Mouse (Mus musculus): ENCODE results near the gene Zfp933. TPM values are rescaled to one million over a fixed set of nuclear protein-coding genes. Genes with fewer than 3 reads are reported as not detected.
"Not testable (repeated sequence)": the region's sequence is repeated elsewhere in the genome, so short reads cannot be mapped to it uniquely, and the experiment has no call there.

Zfp933 gene
- polyA plus RNA-seq, 1 experiment from 2014 or later = 4.4 TPM

DNA sequence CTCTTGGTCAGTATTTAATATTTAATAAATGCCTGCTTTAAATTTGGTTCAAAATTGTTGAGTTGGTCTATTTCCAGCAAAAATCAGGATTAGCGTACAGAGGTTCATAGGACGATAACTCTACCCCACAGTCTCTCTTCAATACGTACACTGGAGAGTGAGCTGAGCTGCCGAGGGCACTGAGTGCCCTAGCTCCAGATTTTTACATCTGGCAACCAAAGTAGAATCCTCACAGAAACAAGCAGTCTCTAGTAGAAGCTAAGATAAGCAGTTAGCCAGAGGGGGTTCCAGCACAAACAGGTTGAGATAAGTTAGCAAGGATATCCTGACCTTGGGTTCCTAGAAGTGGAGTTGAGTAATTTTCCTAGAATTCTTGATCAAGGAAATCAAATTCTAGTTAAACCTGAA lies 422 bp upstream of the Zfp933 start:
- WGBS = 2% methylated on average over 4 of the region's 4 CpGs
- DNase-seq (ENCODE audit: low spot score) = no peak
- Histone ChIP-seq H3K9me3 (ENCODE audit: control insufficient read depth, low read length) (no peaks in the 10 kb centered on the region), H3K9ac (ENCODE audit: low read length) (peak overlapping the region; percentile 64), H3K4me3 (ENCODE audit: low read depth, low read length) (peak overlapping the region; percentile 94), H3K4me1 (replicated peaks; ENCODE audit: control insufficient read depth, insufficient read depth) (no peaks in the 10 kb centered on the region), H3K4me2 (replicated peaks; ENCODE audit: low read depth) (peak overlapping the region; percentile 57), H3K27ac (replicated peaks) (no peak overlapping the region; the same call in 1 of the 2 replicates), H3K27me3 (ENCODE audit: control insufficient read depth, insufficient read depth, low read length) (no peaks in the 10 kb centered on the region), H3K36me3 (ENCODE audit: control insufficient read depth, insufficient read depth, low read length) (0 out of 2 replicates have a peak, but pooled peaks cover 2% of the 10 kb centered on the region)
- peak; percentile 72 for ATAC-seq (ENCODE audit: low FRiP score, low TSS enrichment)
- TF ChIP-seq CTCF (IDR thresholded peaks at IDR 0.05; ENCODE audit: low read depth) (no peak), EP300 (optimal IDR thresholded peaks at IDR 0.05) (no peak)

DNA sequence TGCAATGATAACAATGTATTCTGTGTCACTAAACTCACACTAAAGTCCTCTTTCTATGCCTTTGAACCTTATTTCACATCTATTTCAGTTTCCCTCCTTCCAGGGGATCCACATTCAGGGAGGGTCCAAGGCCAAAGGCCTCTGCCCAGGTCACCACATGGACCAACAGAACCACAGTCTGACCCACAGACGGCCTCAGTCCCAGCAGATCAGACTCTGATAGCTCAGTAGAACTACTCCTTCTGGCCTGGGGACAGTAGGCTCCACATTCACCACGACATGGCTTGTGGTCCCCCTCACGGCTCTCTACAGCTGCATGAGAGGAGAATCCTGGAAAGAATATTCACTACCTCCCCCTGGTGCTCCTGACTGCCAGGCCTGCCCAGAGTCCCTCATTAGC lies 5.3 kb downstream of the Zfp933 start:
- no peak overlapping the region for H3K4me2 ChIP-seq (replicated peaks; ENCODE audit: low read depth)
- H3K36me3 ChIP-seq (ENCODE audit: control insufficient read depth, insufficient read depth, low read length) = peaks cover 5% of the 10 kb centered on the region; the same call in 1 of the 2 replicates
- no peak for DNase-seq (ENCODE audit: low spot score)
- H3K9ac ChIP-seq (ENCODE audit: low read length) = no peak overlapping the region
- no peak overlapping the region for H3K27ac ChIP-seq (replicated peaks)
- no peak for ATAC-seq (ENCODE audit: low FRiP score, low TSS enrichment)
- 95% methylated on average over 3 of the region's 3 CpGs for WGBS
- H3K4me3 ChIP-seq (ENCODE audit: low read depth, low read length) = no peak overlapping the region
- no peaks in the 10 kb centered on the region for H3K4me1 ChIP-seq (replicated peaks; ENCODE audit: control insufficient read depth, insufficient read depth)
- TF ChIP-seq EP300 (optimal IDR thresholded peaks at IDR 0.05) (no peak), CTCF (IDR thresholded peaks at IDR 0.05; ENCODE audit: low read depth) (no peak)
- H3K27me3 ChIP-seq (ENCODE audit: control insufficient read depth, insufficient read depth, low read length) = no peaks in the 10 kb centered on the region
- H3K9me3 ChIP-seq (ENCODE audit: control insufficient read depth, low read length) = peaks cover 2% of the 10 kb centered on the region; the same call in 1 of the 2 replicates

DNA sequence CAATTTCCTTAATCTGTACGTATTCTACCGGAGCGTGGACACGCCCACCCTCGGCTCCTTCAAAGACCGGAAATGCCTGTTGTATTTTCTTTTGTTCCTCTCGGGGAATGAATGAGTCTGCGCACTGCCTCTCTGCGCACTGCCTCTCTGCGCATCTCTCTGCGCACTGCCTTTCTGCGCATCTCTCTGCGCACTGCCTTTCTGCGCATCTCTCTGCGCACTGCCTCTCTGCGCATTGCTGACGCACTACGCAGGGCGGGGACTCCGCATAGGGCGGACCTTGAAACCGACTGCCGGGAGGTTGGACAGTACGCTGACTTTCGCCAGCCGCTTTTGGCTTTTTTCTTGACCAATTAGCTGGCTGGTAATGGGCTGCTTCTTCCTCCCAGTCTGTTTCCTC lies 8.9 kb downstream of the Zfp933 start:
- DNase-seq (ENCODE audit: low spot score) = not testable (repeated sequence)

DNA sequence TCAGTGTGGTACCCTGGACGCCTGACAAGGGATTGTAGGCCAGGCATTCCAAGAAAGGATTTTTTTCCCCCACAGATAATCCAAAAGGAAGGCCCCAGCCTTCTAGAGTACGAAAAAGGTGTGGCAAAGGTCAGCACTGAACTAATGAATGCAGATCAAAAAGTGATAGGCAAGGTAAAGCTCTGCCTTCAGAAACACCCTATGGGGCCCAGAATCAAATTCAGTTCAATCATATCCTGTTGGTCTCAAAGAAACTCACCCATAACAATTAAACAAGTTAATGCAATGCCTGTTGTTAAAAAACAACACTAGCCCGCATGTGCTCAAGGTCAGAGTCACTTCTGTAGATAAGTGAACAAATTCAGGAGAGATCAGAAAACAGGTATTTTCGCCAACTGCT lies 23.8 kb downstream of the Zfp933 start:
- TF ChIP-seq CTCF (IDR thresholded peaks at IDR 0.05; ENCODE audit: low read depth) = no peak
- no peak for TF ChIP-seq EP300 (optimal IDR thresholded peaks at IDR 0.05)
- peaks cover 17% of the 10 kb centered on the region for H3K36me3 ChIP-seq (ENCODE audit: control insufficient read depth, insufficient read depth, low read length)
- no peak overlapping the region for H3K4me2 ChIP-seq (replicated peaks; ENCODE audit: low read depth)
- 95% methylated on average over 4 of the region's 4 CpGs for WGBS
- no peak overlapping the region for H3K27ac ChIP-seq (replicated peaks)
- H3K9me3 ChIP-seq (ENCODE audit: control insufficient read depth, low read length) = peaks cover 34% of the 10 kb centered on the region
- no peak for ATAC-seq (ENCODE audit: low FRiP score, low TSS enrichment)
- H3K27me3 ChIP-seq (ENCODE audit: control insufficient read depth, insufficient read depth, low read length) = no peaks in the 10 kb centered on the region
- DNase-seq (ENCODE audit: low spot score) = no peak
- no peak overlapping the region for H3K4me3 ChIP-seq (ENCODE audit: low read depth, low read length)
- H3K9ac ChIP-seq (ENCODE audit: low read length) = no peak overlapping the region
- H3K4me1 ChIP-seq (replicated peaks; ENCODE audit: control insufficient read depth, insufficient read depth) = no peaks in the 10 kb centered on the region

More for the DNA sequence above, 8.9 kb downstream of the Zfp933 start:
- not testable (repeated sequence) for H3K27ac ChIP-seq (replicated peaks); H3K27me3 ChIP-seq (ENCODE audit: control insufficient read depth, insufficient read depth, low read length); H3K9me3 ChIP-seq (ENCODE audit: control insufficient read depth, low read length); H3K4me3 ChIP-seq (ENCODE audit: low read depth, low read length); H3K36me3 ChIP-seq (ENCODE audit: control insufficient read depth, insufficient read depth, low read length); H3K9ac ChIP-seq (ENCODE audit: low read length); H3K4me2 ChIP-seq (replicated peaks; ENCODE audit: low read depth); ATAC-seq (ENCODE audit: low FRiP score, low TSS enrichment); H3K4me1 ChIP-seq (replicated peaks; ENCODE audit: control insufficient read depth, insufficient read depth)
- WGBS = 96% methylated on average over 16 of the region's 26 CpGs

DNA sequence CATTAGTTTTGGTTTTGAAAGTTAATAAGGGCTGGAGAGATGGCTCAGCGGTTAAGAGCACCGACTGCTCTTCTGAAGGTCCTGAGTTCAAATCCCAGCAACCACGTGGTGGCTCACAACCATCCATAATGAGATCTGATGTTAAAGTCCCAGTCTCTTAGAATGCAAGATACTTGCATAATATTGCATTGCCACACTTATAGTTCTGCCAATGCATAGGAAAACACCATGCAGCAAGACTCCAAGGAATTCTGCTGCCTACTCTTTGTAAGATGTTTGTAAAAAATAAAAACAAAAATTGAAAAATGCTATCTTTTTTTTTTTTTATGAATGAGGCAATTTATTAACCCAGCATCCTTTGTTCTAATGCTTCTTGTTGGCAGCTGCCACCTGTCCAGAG lies 26.8 kb downstream of the Zfp933 start:
- not testable (repeated sequence) for H3K4me3 ChIP-seq (ENCODE audit: low read depth, low read length); H3K9ac ChIP-seq (ENCODE audit: low read length); DNase-seq (ENCODE audit: low spot score); ATAC-seq (ENCODE audit: low FRiP score, low TSS enrichment); H3K27ac ChIP-seq (replicated peaks); H3K27me3 ChIP-seq (ENCODE audit: control insufficient read depth, insufficient read depth, low read length); H3K4me2 ChIP-seq (replicated peaks; ENCODE audit: low read depth); H3K4me1 ChIP-seq (replicated peaks; ENCODE audit: control insufficient read depth, insufficient read depth)
- Histone ChIP-seq H3K36me3 (ENCODE audit: control insufficient read depth, insufficient read depth, low read length) (peaks cover 11% of the 10 kb centered on the region), H3K9me3 (ENCODE audit: control insufficient read depth, low read length) (peaks cover 24% of the 10 kb centered on the region)
- WGBS = 87% methylated on average over 3 of the region's 3 CpGs

DNA sequence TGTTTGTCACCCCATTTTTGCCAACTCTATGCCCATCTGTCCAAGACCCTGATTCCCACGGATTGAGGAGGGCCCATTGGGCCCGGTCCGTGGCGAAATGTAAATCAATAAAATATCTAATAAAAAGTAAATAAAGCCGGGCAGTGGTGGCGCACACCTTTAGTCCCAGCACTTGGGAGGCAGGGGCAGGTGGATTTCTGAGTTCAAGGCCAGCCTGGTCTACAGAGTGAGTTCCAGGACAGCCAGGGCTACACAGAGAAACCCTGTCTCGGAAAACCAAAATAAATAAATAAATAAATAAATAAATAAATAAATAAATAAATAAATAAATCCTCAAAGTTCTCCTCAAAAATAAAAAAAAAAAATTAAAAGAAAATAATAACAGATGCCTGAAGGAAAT lies 28.5 kb downstream of the Zfp933 start:
- not testable (repeated sequence) for ATAC-seq (ENCODE audit: low FRiP score, low TSS enrichment); H3K27me3 ChIP-seq (ENCODE audit: control insufficient read depth, insufficient read depth, low read length); H3K36me3 ChIP-seq (ENCODE audit: control insufficient read depth, insufficient read depth, low read length); DNase-seq (ENCODE audit: low spot score); H3K4me1 ChIP-seq (replicated peaks; ENCODE audit: control insufficient read depth, insufficient read depth); H3K4me3 ChIP-seq (ENCODE audit: low read depth, low read length); H3K27ac ChIP-seq (replicated peaks); H3K4me2 ChIP-seq (replicated peaks; ENCODE audit: low read depth); H3K9ac ChIP-seq (ENCODE audit: low read length)
- H3K9me3 ChIP-seq (ENCODE audit: control insufficient read depth, low read length) = peaks cover 13% of the 10 kb centered on the region
- WGBS = 80% methylated on average over 7 of the region's 7 CpGs

All from stomach, postnatal 0 days (tissue).